Mouse (Mus musculus) bone marrow macrophage, adult 2 months (primary cell): ENCODE measurements around the gene Ints14. TPM values are rescaled to one million over a fixed set of nuclear protein-coding genes. Genes with fewer than 3 reads are reported as not detected.
A peak's percentile ranks its signal among the peaks of the same experiment; 100 is the strongest.

ENCODE experiments used
- H3K27ac ChIP-seq: 2 replicates; pipeline ENCODE4 v1.5.1; 2012; ENCODE audit warnings: low read depth, low read length; ENCODE audit not compliant: insufficient read depth
- H3K4me1 ChIP-seq: 2 replicates; pipeline ENCODE4 v1.6.1; 2012; ENCODE audit warnings: low read length; ENCODE audit not compliant: control insufficient read depth, insufficient read depth
- H3K4me3 ChIP-seq: 2 replicates; pipeline ENCODE4 v1.5.1; 2012; ENCODE audit warnings: mild to moderate bottlenecking, low read length, moderate library complexity; ENCODE audit not compliant: insufficient read depth
- CTCF ChIP-seq: IDR thresholded peaks from 2 replicates; pipeline ENCODE4 v1.5.1; 2012; ENCODE audit warnings: low read depth, mild to moderate bottlenecking, low read length, moderate library complexity
- POLR2A ChIP-seq: IDR thresholded peaks from 2 replicates; pipeline ENCODE4 v1.6.1; 2012; ENCODE audit warnings: mild to moderate bottlenecking, low read depth, low read length, borderline replicate concordance
- polyA plus RNA-seq: library from polyadenylated mRNA; stranded (reverse); fragments of >200 nt; gene quantifications from 2 replicates; pipeline ENCODE4 v1.2.4, GENCODE M21; 2012; ENCODE audit not compliant: missing spikeins, insufficient read depth, insufficient read length

The Ints14 gene
- polyA plus RNA-seq, 1 experiment = 21.4 TPM

GRCm38 (mm10) chr9:64934015-64934754 lies 26.5 kb upstream of the Ints14 start:
- peaks cover 17% of the 10 kb centered on the region for H3K4me1 ChIP-seq
- H3K27ac ChIP-seq = no peak overlapping the region
- H3K4me3 ChIP-seq = no peak overlapping the region

GRCm38 (mm10) chr9:64936508-64936907 lies 24.2 kb upstream of the Ints14 start:
- Histone ChIP-seq H3K4me3 (no peak overlapping the region), H3K4me1 (peaks cover 19% of the 10 kb centered on the region), H3K27ac (no peak overlapping the region)
- TF ChIP-seq POLR2A (no peak), CTCF (no peak; the same call in 1 of the 2 replicates)

More at GRCm38 (mm10) chr9:64934015-64934754, 26.5 kb upstream of the Ints14 start:
- no peak for TF ChIP-seq POLR2A
- no peak for TF ChIP-seq CTCF

DNA sequence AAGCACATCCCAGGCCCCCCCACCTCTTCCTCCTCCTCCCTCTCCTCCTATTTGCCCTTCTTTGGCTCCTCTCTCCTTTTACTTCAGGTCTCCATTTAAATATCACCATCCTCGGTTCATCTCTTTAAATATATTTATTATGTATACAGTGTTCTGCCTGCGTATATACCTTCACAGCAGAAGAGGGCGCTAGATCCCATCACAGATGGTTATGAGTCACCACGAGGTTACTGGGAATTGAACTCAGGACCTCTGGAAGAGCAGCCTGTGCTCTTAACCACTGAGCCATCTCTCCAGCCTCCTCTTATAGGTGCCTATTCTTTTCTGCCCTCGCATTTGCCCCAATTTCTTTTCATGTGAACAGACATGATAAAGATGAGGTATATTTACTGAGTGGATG lies 23.2 kb upstream of the Ints14 start:
- TF ChIP-seq POLR2A = no peak
- TF ChIP-seq CTCF = no peak
- Histone ChIP-seq H3K4me1 (peaks cover 16% of the 10 kb centered on the region), H3K27ac (no peak overlapping the region), H3K4me3 (no peak overlapping the region)

GRCm38 (mm10) chr9:64938535-64938934 lies 22.2 kb upstream of the Ints14 start:
- no peak for TF ChIP-seq POLR2A
- no peak for TF ChIP-seq CTCF
- peaks cover 16% of the 10 kb centered on the region for H3K4me1 ChIP-seq
- no peak overlapping the region for H3K4me3 ChIP-seq
- H3K27ac ChIP-seq = no peak overlapping the region

DNA sequence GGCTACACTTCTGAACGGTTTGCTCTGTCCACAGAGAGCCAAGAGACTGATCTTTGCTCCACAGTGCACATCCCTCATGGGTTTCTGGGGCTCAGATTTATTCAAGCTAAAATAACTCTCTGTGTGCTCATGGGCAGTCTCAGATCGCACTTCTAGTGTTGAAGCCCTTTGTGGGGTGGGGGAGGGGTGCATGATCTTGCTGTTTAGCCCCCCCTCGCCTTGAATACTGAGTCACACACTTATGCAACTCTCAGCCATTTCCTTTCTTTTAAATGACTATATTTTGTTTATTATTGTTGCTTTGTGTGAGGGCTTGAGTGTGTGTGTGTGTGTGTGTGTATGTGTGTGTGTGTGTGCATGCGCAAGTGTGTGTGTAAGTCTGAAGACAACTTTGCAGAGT lies 21.4 kb upstream of the Ints14 start:
- Histone ChIP-seq H3K27ac (no peak overlapping the region), H3K4me1 (peaks cover 16% of the 10 kb centered on the region), H3K4me3 (no peak overlapping the region)

GRCm38 (mm10) chr9:64939790-64940189 lies 20.9 kb upstream of the Ints14 start:
- no peak for TF ChIP-seq POLR2A
- peak; percentile 23; the same call in 1 of the 2 replicates for TF ChIP-seq CTCF
- no peak overlapping the region for H3K27ac ChIP-seq
- H3K4me1 ChIP-seq = peaks cover 16% of the 10 kb centered on the region
- H3K4me3 ChIP-seq = no peak overlapping the region

More for the DNA sequence above, 21.4 kb upstream of the Ints14 start:
- TF ChIP-seq POLR2A = no peak
- no peak for TF ChIP-seq CTCF

DNA sequence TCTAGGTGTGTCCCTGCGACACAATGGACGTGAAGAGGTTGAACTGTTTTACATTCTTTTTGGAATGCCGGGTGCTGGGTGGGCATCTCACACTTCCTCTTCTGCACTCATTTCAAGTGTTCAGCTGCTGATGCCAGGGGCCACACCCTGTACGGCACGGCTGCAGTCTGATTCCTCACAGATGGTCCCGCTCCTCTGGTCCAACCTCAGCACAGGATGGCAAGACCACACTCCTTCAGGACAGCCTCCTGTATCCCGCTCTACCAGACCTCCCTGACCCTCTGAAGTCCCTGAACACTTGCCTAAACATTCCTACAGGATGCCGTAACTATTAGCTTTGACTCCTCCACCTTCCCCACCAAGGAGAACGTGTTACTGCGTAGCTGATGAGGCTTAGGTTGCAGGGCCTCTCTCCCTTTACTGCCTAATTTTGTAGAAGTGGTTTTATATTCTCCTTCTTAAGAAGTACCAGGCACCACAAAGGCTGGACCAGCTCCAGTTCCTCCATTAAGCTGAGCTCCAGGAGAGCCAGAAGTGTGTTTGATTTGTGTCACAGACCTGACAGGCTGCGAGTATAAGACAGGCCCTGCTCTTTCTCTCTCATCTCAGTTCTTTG lies 19.9 kb upstream of the Ints14 start:
- TF ChIP-seq POLR2A (no peak), CTCF (no peak)
- Histone ChIP-seq H3K4me3 (no peak overlapping the region), H3K27ac (no peak overlapping the region), H3K4me1 (peaks cover 16% of the 10 kb centered on the region)

DNA sequence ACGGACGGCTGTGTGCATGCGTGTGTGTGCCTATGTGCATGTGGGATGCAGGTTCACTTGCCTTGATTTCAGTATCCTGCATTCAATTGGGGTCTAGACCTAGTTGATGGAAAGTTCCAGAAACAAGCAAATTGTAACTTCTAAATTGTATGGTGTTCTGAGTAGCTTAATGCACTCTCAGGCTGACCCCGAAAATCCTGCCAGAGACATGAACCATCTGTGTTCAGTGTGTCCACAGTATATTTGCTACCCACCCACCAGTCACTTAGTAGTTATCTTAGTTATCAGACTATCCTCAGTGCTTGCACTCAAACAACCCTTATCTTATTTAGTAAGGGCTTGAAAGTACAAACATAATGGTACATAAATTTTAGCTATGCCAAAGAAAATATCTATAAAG lies 19.1 kb upstream of the Ints14 start:
- peaks cover 16% of the 10 kb centered on the region for H3K4me1 ChIP-seq
- TF ChIP-seq POLR2A (no peak), CTCF (no peak)

GRCm38 (mm10) chr9:64943997-64944396 lies 16.7 kb upstream of the Ints14 start:
- H3K4me1 ChIP-seq = peaks cover 7% of the 10 kb centered on the region
- no peak overlapping the region for H3K4me3 ChIP-seq
- no peak for TF ChIP-seq CTCF
- no peak for TF ChIP-seq POLR2A

More for the DNA sequence above, 19.1 kb upstream of the Ints14 start:
- Histone ChIP-seq H3K4me3 (no peak overlapping the region), H3K27ac (no peak overlapping the region)

DNA sequence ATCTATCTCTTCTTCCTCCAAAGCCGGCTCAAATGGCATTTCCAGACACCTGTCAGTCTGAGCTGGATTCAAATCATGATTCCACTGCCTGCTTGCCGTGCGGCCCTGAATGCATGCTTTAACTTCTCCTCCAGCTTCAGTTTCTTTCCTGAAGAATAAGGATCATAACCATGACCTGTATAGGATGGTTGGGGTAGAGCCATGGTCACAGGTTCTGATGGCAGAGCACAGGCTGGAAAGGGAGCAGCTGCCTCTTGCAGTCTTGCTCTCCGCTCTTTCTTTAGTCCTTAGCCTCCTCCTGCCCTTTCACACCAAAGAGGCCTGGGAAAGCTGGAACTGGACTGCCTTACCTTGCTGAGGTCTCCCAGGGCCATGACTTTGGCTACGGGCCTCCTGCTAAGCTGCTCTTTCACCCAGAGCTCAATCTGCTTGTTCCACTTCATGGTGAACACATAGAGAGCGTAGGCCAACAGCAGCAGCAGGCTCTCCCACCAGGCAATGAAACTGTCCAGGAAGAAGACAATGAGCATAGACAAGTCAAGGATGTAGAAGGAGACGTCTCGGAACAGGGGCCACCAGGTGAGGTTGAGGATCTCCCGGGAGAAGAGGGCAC lies 13.1 kb upstream of the Ints14 start:
- Histone ChIP-seq H3K4me3 (no peak overlapping the region), H3K27ac (no peak overlapping the region)
- TF ChIP-seq CTCF (no peak), POLR2A (no peak)

More at GRCm38 (mm10) chr9:64943997-64944396, 16.7 kb upstream of the Ints14 start:
- no peak overlapping the region for H3K27ac ChIP-seq

More for the DNA sequence above, 13.1 kb upstream of the Ints14 start:
- no peaks in the 10 kb centered on the region for H3K4me1 ChIP-seq
